Mouse (Mus musculus) liver, postnatal 0 days (tissue): Measurements from ENCODE around the gene Eif4a3.

Experiments used
- CTCF ChIP-seq: sonication (generic); IDR thresholded peaks from 2 replicates; pipeline ENCODE4 v1.5.1; 2016; ENCODE audit warnings: antibody characterized with exemption, low read depth
- EP300 ChIP-seq: IDR thresholded peaks from 2 replicates; pipeline ENCODE4 v1.6.1; 2016; ENCODE audit warnings: antibody characterized with exemption, low read depth, mild to moderate bottlenecking

GRCm38 (mm10) chr11:119267768-119268556, 31.9 kb downstream of the Eif4a3 start, which contains the start of gene Gaa:
- TF ChIP-seq CTCF (peak; percentile 100), EP300 (no peak)
